Mouse (Mus musculus) lung, adult 2 months (tissue): Measurements from ENCODE around the gene Usp39. TPM values are rescaled to one million over a fixed set of nuclear protein-coding genes. Genes with fewer than 3 reads are reported as not detected.
A peak's percentile ranks its signal among the peaks of the same experiment; 100 is the strongest.

Experiments
- DNase-seq: peaks from one replicate; pipeline ENCODE4 v3.0.0; 2022
- H3K4me1 ChIP-seq: fragments of 200-500 bp; 2 replicates; pipeline ENCODE4 v1.6.1; 2011; ENCODE audit warnings: low read length; ENCODE audit not compliant: control insufficient read depth, insufficient read depth
- H3K4me3 ChIP-seq: fragments of 200-500 bp; replicated peaks from 2 replicates; pipeline ENCODE3; 2011; ENCODE audit warnings: low read depth, mild to moderate bottlenecking, control low read depth, low read length; ENCODE audit errors: extremely low read depth
- CTCF ChIP-seq: fragments of 200-500 bp; IDR thresholded peaks from 2 replicates; pipeline ENCODE4 v1.5.1; 2011; ENCODE audit warnings: mild to moderate bottlenecking, low read length, control low read depth; ENCODE audit not compliant: insufficient read depth
- POLR2A ChIP-seq: fragments of 200-500 bp; IDR thresholded peaks from 2 replicates; pipeline ENCODE4 v1.6.1; 2011; ENCODE audit warnings: low read depth, mild to moderate bottlenecking, control low read depth, low read length, borderline replicate concordance; ENCODE audit errors: extremely low read depth
- whole genome bisulfite sequencing: fragments of 180-500 bp; shearing (Covaris S2); methylation state at CpG from one replicate; pipeline ENCODE4 v1.1.7; 2018; 5-methylcytosine and 5-hydroxymethylcytosine counted together
- polyA plus RNA-seq: library from polyadenylated mRNA; depleted of rRNA; stranded (reverse); fragments of >200 nt; gene quantifications from 2 replicates; pipeline ENCODE4 v1.2.3, GENCODE M21; 2012; rRNA removed

Gene Usp39
- polyA plus RNA-seq, 1 experiment: 21.8 TPM

GRCm38 (mm10) chr6:72278835-72279234, 66.1 kb downstream of the Usp39 start:
- DNase-seq: no peak
- Histone ChIP-seq H3K4me1 (peaks cover 9% of the 10 kb centered on the region), H3K4me3 (no peak overlapping the region)
- TF ChIP-seq CTCF (no peak), POLR2A (no peak)
- 53% methylated on average over 4 of the region's 4 CpGs for WGBS

GRCm38 (mm10) chr6:72277508-72278166, 67.3 kb downstream of the Usp39 start:
- TF ChIP-seq POLR2A (0 out of 2 replicates have a peak, but pooled peaks have one; percentile 23), CTCF (no peak)
- 27% methylated on average over 9 of the region's 9 CpGs for WGBS

GRCm38 (mm10) chr6:72276972-72277441, 68.0 kb downstream of the Usp39 start:
- TF ChIP-seq CTCF: no peak
- TF ChIP-seq POLR2A: peak; percentile 70; the same call in 1 of the 2 replicates
- 34% methylated on average over 13 of the region's 13 CpGs for WGBS
- peaks cover 12% of the 10 kb centered on the region for H3K4me1 ChIP-seq
- peak; percentile 71 for DNase-seq
- H3K4me3 ChIP-seq: peak overlapping the region; percentile 56

More at GRCm38 (mm10) chr6:72277508-72278166, 67.3 kb downstream of the Usp39 start:
- Histone ChIP-seq H3K4me1 (peaks cover 10% of the 10 kb centered on the region), H3K4me3 (no peak overlapping the region)
- no peak for DNase-seq

- Histone ChIP-seq H3K4me1 (peaks cover 18% of the 10 kb centered on the region), H3K4me3 (no peak overlapping the region)
- no peak for DNase-seq
- TF ChIP-seq CTCF (no peak), POLR2A (0 out of 2 replicates have a peak, but pooled peaks have one; percentile 22)
- 78% methylated on average over 6 of the region's 6 CpGs for WGBS
Measured at GRCm38 (mm10) chr6:72276141-72276540, 68.8 kb downstream of the Usp39 start.

- DNase-seq: no peak
- Histone ChIP-seq H3K4me3 (no peak overlapping the region), H3K4me1 (peaks cover 18% of the 10 kb centered on the region)
- WGBS: 40% methylated on average over 4 of the region's 4 CpGs
- TF ChIP-seq POLR2A (no peak), CTCF (no peak)
Measured at GRCm38 (mm10) chr6:72275527-72275926, 69.5 kb downstream of the Usp39 start.

GRCm38 (mm10) chr6:72273153-72273552, 71.8 kb downstream of the Usp39 start:
- no peak for DNase-seq
- 62% methylated on average over 6 of the region's 6 CpGs for WGBS
- no peak for TF ChIP-seq CTCF
- no peak for TF ChIP-seq POLR2A

GRCm38 (mm10) chr6:72272161-72272696, 72.8 kb downstream of the Usp39 start:
- Histone ChIP-seq H3K4me3 (no peak overlapping the region), H3K4me1 (peaks cover 10% of the 10 kb centered on the region; the same call in 1 of the 2 replicates)
- 64% methylated on average over 10 of the region's 10 CpGs for WGBS
- TF ChIP-seq CTCF (no peak), POLR2A (peak; percentile 31; the same call in 1 of the 2 replicates)
- DNase-seq: peak; percentile 75

More at GRCm38 (mm10) chr6:72273153-72273552, 71.8 kb downstream of the Usp39 start:
- Histone ChIP-seq H3K4me3 (no peak overlapping the region), H3K4me1 (peaks cover 15% of the 10 kb centered on the region)

GRCm38 (mm10) chr6:72270952-72271519, 73.9 kb downstream of the Usp39 start:
- DNase-seq: no peak
- Histone ChIP-seq H3K4me3 (no peak overlapping the region), H3K4me1 (peaks cover 10% of the 10 kb centered on the region; the same call in 1 of the 2 replicates)
- 57% methylated on average over 11 of the region's 11 CpGs for WGBS
- no peak for TF ChIP-seq POLR2A
- no peak for TF ChIP-seq CTCF

- WGBS: 76% methylated on average over 5 of the region's 5 CpGs
- Histone ChIP-seq H3K4me3 (no peak overlapping the region), H3K4me1 (peaks cover 16% of the 10 kb centered on the region)
- TF ChIP-seq POLR2A (no peak), CTCF (no peak)
- no peak for DNase-seq
Measured at GRCm38 (mm10) chr6:72270258-72270657, 74.7 kb downstream of the Usp39 start.

Other genes starting within 250 kb of the Usp39 start
- gene St3gal5, start 247.6 kb downstream of the Usp39 start, polyA plus RNA-seq: 26.7 and 28.3 TPM in 2 replicates
- 26.4 and 26.7 TPM in 2 replicates for gene Atoh8, start 109.6 kb downstream of the Usp39 start, polyA plus RNA-seq
- gene Sftpb, start 40.6 kb downstream of the Usp39 start, polyA plus RNA-seq: 5,575 and 7,301 TPM in 2 replicates
- 19.3 and 21.3 TPM in 2 replicates for gene 0610030E20Rik, start 2.1 kb upstream of the Usp39 start, polyA plus RNA-seq
- 60.7 and 71.8 TPM in 2 replicates for gene Tmem150a, start 10.3 kb upstream of the Usp39 start, polyA plus RNA-seq
- gene Rnf181, start 21.8 kb upstream of the Usp39 start, polyA plus RNA-seq: 96.8 and 123 TPM in 2 replicates
- 74.6 and 91.7 TPM in 2 replicates for gene Vamp5, start 35.3 kb upstream of the Usp39 start, polyA plus RNA-seq
- gene Vamp8, start 45.5 kb upstream of the Usp39 start, polyA plus RNA-seq: 291 and 435 TPM in 2 replicates
- 43.4 and 46.2 TPM in 2 replicates for gene Ggcx, start 69.1 kb upstream of the Usp39 start, polyA plus RNA-seq
- 90.3 and 94.6 TPM in 2 replicates for gene Mat2a, start 94.4 kb upstream of the Usp39 start, polyA plus RNA-seq
- gene Sh2d6, start 176.5 kb upstream of the Usp39 start, polyA plus RNA-seq: 0.19 and 0.32 TPM in 2 replicates
- gene Capg, start 199.2 kb upstream of the Usp39 start, polyA plus RNA-seq: 67.6 and 67.8 TPM in 2 replicates